24 mouse cellular contexts compared by ENCODE assay signal in genomic region chr6:56854803-56855202, GRCm38 (mm10). TPM values are rescaled to one million over a fixed set of nuclear protein-coding genes. Genes with fewer than 3 reads are reported as not detected.
"Had no signal": no experiment of that assay in that cellular context is flagged by ENCODE, and none has a peak within 500 bp of the region (broad histone marks: within the 10 kb centered on the region; RNA-seq: fewer than 3 reads in every experiment).

No protein-coding gene starts in this region.

- H3K27ac ChIP-seq: gastrocnemius, adult 2 months; hindbrain, embryonic 14.5 days; intestine, embryonic 15.5 days; kidney, embryonic 15.5 days; kidney, postnatal 0 days; limb, embryonic 13.5 days; limb, embryonic 15.5 days; liver, embryonic 12.5 days; liver, embryonic 14.5 days had no signal

- DNase-seq: gastrocnemius, adult 2 months; gastrocnemius, postnatal 14 days; gastrocnemius, postnatal 36 days; heart, postnatal 10 days; heart, postnatal 4 days; kidney, adult 11 months; kidney, adult 2 months; kidney, adult 9 months; kidney, postnatal 14 days; kidney, postnatal 36 days; layer of hippocampus, adult 9-11 months; layer of hippocampus, postnatal 36 days; left cerebral cortex, postnatal 4 days had no signal

- H3K4me3 ChIP-seq: gastrocnemius, adult 2 months; heart, embryonic 12.5 days; intestine, embryonic 15.5 days; kidney, embryonic 15.5 days; limb, embryonic 13.5 days; limb, embryonic 15.5 days; liver, embryonic 12.5 days had no signal

- ATAC-seq: hindbrain, embryonic 16.5 days; inflammation-experienced regulatory T-cells, adult 6 months; intestine, embryonic 15.5 days; liver, embryonic 12.5 days had no signal

- H3K27me3 ChIP-seq: heart, embryonic 12.5 days; intestine, embryonic 15.5 days; kidney, embryonic 15.5 days; limb, embryonic 13.5 days; limb, embryonic 15.5 days; liver, embryonic 12.5 days had no signal

- H3K9ac ChIP-seq: heart, embryonic 12.5 days; hindbrain, embryonic 14.5 days; intestine, embryonic 15.5 days; kidney, embryonic 15.5 days; limb, embryonic 13.5 days; limb, embryonic 15.5 days; liver, embryonic 12.5 days; liver, embryonic 14.5 days had no signal

- H3K9me3 ChIP-seq: heart, embryonic 12.5 days; intestine, embryonic 15.5 days; kidney, embryonic 15.5 days; limb, embryonic 13.5 days; limb, embryonic 15.5 days; liver, embryonic 12.5 days had no signal

- H3K4me2 ChIP-seq: heart, embryonic 12.5 days; hindbrain, embryonic 14.5 days; intestine, embryonic 15.5 days; kidney, embryonic 15.5 days; limb, embryonic 13.5 days; limb, embryonic 15.5 days; liver, embryonic 12.5 days had no signal

- H3K4me1 ChIP-seq: heart, embryonic 12.5 days; intestine, embryonic 15.5 days; kidney, embryonic 15.5 days; limb, embryonic 13.5 days; limb, embryonic 15.5 days had no signal

RNA-seq across cellular contexts. Expression of gene Fkbp9, which starts 22.9 kb away (rescaled TPM):
- polyA plus RNA-seq: inflammation-experienced regulatory T-cells, adult 6 months had no signal
